Mouse (Mus musculus): ENCODE results near the gene Nat10. TPM values are rescaled to one million over a fixed set of nuclear protein-coding genes. Genes with fewer than 3 reads are reported as not detected.

The Nat10 gene
- polyA plus RNA-seq, 2 experiments, result 9.1 to 21.7 TPM

GRCm38 (mm10) chr2:103755458-103756085 lies 5.5 kb downstream of the Nat10 start:
- peaks cover 12% of the 10 kb centered on the region for H3K36me3 ChIP-seq (replicated peaks; ENCODE audit: control insufficient read depth, insufficient read depth, low read depth)
- TF ChIP-seq CTCF (IDR thresholded peaks at IDR 0.05; ENCODE audit: low read depth) (no peak), EP300 (IDR thresholded peaks at IDR 0.05; ENCODE audit: low read depth) (no peak)
- H3K9ac ChIP-seq (replicated peaks), result no peak overlapping the region
- no peak for ATAC-seq (ENCODE audit: insufficient read depth)
- H3K4me3 ChIP-seq (ENCODE audit: insufficient read depth in 1 of 2, low read depth in 2 of 2, low read length in 2 of 2), result no peak overlapping the region
- 80% methylated on average over 9 of the region's 9 CpGs for WGBS (ENCODE audit: insufficient replicate concordance)
- no peak for DNase-seq (ENCODE audit: low read depth in 3 of 3, low spot score in 3 of 3)
- no peak overlapping the region for H3K27ac ChIP-seq
- peaks cover 0 to 3% of the 10 kb centered on the region in 2 experiments; a peak in 2 of 4 replicates for H3K4me1 ChIP-seq (replicated peaks; ENCODE audit: control insufficient read depth in 2 of 2, insufficient read depth in 2 of 2, low read length in 1 of 2)
- no peaks in the 10 kb centered on the region for H3K9me3 ChIP-seq (ENCODE audit: control insufficient read depth, low read length)
- no peak overlapping the region for H3K4me2 ChIP-seq (ENCODE audit: low read depth)
- H3K27me3 ChIP-seq (ENCODE audit: control insufficient read depth, insufficient read depth, low read length), result no peaks in the 10 kb centered on the region

- no peak overlapping the region for H3K4me3 ChIP-seq (ENCODE audit: insufficient read depth in 1 of 2, low read depth in 2 of 2, low read length in 2 of 2)
- H3K9ac ChIP-seq (replicated peaks), result no peak overlapping the region
- peaks cover 14% of the 10 kb centered on the region for H3K36me3 ChIP-seq (replicated peaks; ENCODE audit: control insufficient read depth, insufficient read depth, low read depth)
- H3K9me3 ChIP-seq (ENCODE audit: control insufficient read depth, low read length), result no peaks in the 10 kb centered on the region
- ATAC-seq (ENCODE audit: insufficient read depth), result no peak
- no peak overlapping the region for H3K27ac ChIP-seq
- no peaks in the 10 kb centered on the region for H3K27me3 ChIP-seq (ENCODE audit: control insufficient read depth, insufficient read depth, low read length)
- no peaks in the 10 kb centered on the region; a peak in 1 of 4 replicates for H3K4me1 ChIP-seq (replicated peaks; ENCODE audit: control insufficient read depth in 2 of 2, insufficient read depth in 2 of 2, low read length in 1 of 2)
- DNase-seq (ENCODE audit: low read depth in 3 of 3, low spot score in 3 of 3), result no peak
- no peak overlapping the region for H3K4me2 ChIP-seq (ENCODE audit: low read depth)
- 60% methylated on average over 3 of the region's 3 CpGs for WGBS (ENCODE audit: insufficient replicate concordance)
- TF ChIP-seq CTCF (IDR thresholded peaks at IDR 0.05; ENCODE audit: low read depth) (no peak), EP300 (IDR thresholded peaks at IDR 0.05; ENCODE audit: low read depth) (no peak)
Observed at GRCm38 (mm10) chr2:103754614-103755013, 6.5 kb downstream of the Nat10 start.

GRCm38 (mm10) chr2:103751771-103752170 lies 9.3 kb downstream of the Nat10 start:
- Histone ChIP-seq H3K4me2 (ENCODE audit: low read depth) (no peak overlapping the region), H3K9me3 (ENCODE audit: control insufficient read depth, low read length) (no peaks in the 10 kb centered on the region), H3K27me3 (ENCODE audit: control insufficient read depth, insufficient read depth, low read length) (no peaks in the 10 kb centered on the region), H3K4me3 (ENCODE audit: insufficient read depth in 1 of 2, low read depth in 2 of 2, low read length in 2 of 2) (no peak overlapping the region), H3K4me1 (replicated peaks; ENCODE audit: control insufficient read depth in 2 of 2, insufficient read depth in 2 of 2, low read length in 1 of 2) (no peaks in the 10 kb centered on the region), H3K9ac (replicated peaks) (no peak overlapping the region), H3K27ac (no peak overlapping the region), H3K36me3 (replicated peaks; ENCODE audit: control insufficient read depth, insufficient read depth, low read depth) (peaks cover 19% of the 10 kb centered on the region)
- ATAC-seq (ENCODE audit: insufficient read depth), result no peak
- no peak for DNase-seq (ENCODE audit: low read depth in 3 of 3, low spot score in 3 of 3)
- 75% methylated on average over 6 of the region's 6 CpGs for WGBS (ENCODE audit: insufficient replicate concordance)
- TF ChIP-seq CTCF (IDR thresholded peaks at IDR 0.05; ENCODE audit: low read depth) (no peak), EP300 (IDR thresholded peaks at IDR 0.05; ENCODE audit: low read depth) (no peak)

- Histone ChIP-seq H3K4me2 (ENCODE audit: low read depth) (no peak overlapping the region), H3K4me1 (replicated peaks; ENCODE audit: control insufficient read depth in 2 of 2, insufficient read depth in 2 of 2, low read length in 1 of 2) (no peaks in the 10 kb centered on the region), H3K36me3 (replicated peaks; ENCODE audit: control insufficient read depth, insufficient read depth, low read depth) (peaks cover 21% of the 10 kb centered on the region), H3K9ac (replicated peaks) (no peak overlapping the region), H3K27me3 (ENCODE audit: control insufficient read depth, insufficient read depth, low read length) (no peaks in the 10 kb centered on the region), H3K4me3 (ENCODE audit: insufficient read depth in 1 of 2, low read depth in 2 of 2, low read length in 2 of 2) (no peak overlapping the region), H3K9me3 (ENCODE audit: control insufficient read depth, low read length) (no peaks in the 10 kb centered on the region), H3K27ac (no peak overlapping the region)
- ATAC-seq (ENCODE audit: insufficient read depth) (no peak), DNase-seq (ENCODE audit: low read depth in 3 of 3, low spot score in 3 of 3) (no peak)
- TF ChIP-seq CTCF (IDR thresholded peaks at IDR 0.05; ENCODE audit: low read depth), result no peak
- TF ChIP-seq EP300 (IDR thresholded peaks at IDR 0.05; ENCODE audit: low read depth), result no peak
- 85% methylated on average over 3 of the region's 3 CpGs for WGBS (ENCODE audit: insufficient replicate concordance)
Observed at GRCm38 (mm10) chr2:103749091-103749490, 12.0 kb downstream of the Nat10 start.

- Histone ChIP-seq H3K27me3 (ENCODE audit: control insufficient read depth, insufficient read depth, low read length) (no peaks in the 10 kb centered on the region), H3K4me2 (ENCODE audit: low read depth) (no peak overlapping the region), H3K4me1 (replicated peaks; ENCODE audit: control insufficient read depth in 2 of 2, insufficient read depth in 2 of 2, low read length in 1 of 2) (no peaks in the 10 kb centered on the region), H3K4me3 (ENCODE audit: insufficient read depth in 1 of 2, low read depth in 2 of 2, low read length in 2 of 2) (no peak overlapping the region), H3K36me3 (replicated peaks; ENCODE audit: control insufficient read depth, insufficient read depth, low read depth) (peaks cover 26% of the 10 kb centered on the region), H3K27ac (no peak overlapping the region), H3K9ac (replicated peaks) (no peak overlapping the region), H3K9me3 (ENCODE audit: control insufficient read depth, low read length) (no peaks in the 10 kb centered on the region)
- WGBS (ENCODE audit: insufficient replicate concordance), result 80% methylated on average over 9 of the region's 9 CpGs
- TF ChIP-seq EP300 (IDR thresholded peaks at IDR 0.05; ENCODE audit: low read depth) (no peak), CTCF (IDR thresholded peaks at IDR 0.05; ENCODE audit: low read depth) (no peak)
- ATAC-seq (ENCODE audit: insufficient read depth) (no peak), DNase-seq (ENCODE audit: low read depth in 3 of 3, low spot score in 3 of 3) (no peak)
Observed at GRCm38 (mm10) chr2:103747891-103748290, 13.2 kb downstream of the Nat10 start.
